Mouse (Mus musculus) myocyte (in vitro differentiated cells): ENCODE measurements around the gene Gm37240. TPM values are rescaled to one million over a fixed set of nuclear protein-coding genes. Genes with fewer than 3 reads are reported as not detected.
"Not testable (repeated sequence)": the region's sequence is repeated elsewhere in the genome, so short reads cannot be mapped to it uniquely, and the experiment has no call there.

Experiments used
- H3K27me3 ChIP-seq: one replicate; pipeline ENCODE4 v1.6.1; 2011; ENCODE audit not compliant: control insufficient read depth, insufficient read depth, insufficient read length
- H3K36me3 ChIP-seq: one replicate; pipeline ENCODE4 v1.6.1; 2011; ENCODE audit not compliant: control insufficient read depth, insufficient read depth
- H3K4me2 ChIP-seq: one replicate; pipeline ENCODE4 v1.6.1; 2011; ENCODE audit warnings: low read depth, control low read depth
- H3K4me3 ChIP-seq: one replicate; pipeline ENCODE4 v1.5.1; 2011; ENCODE audit warnings: mild to moderate bottlenecking, control low read depth, moderate library complexity
- H3K79me2 ChIP-seq: one replicate; pipeline ENCODE4 v1.6.1; 2011; ENCODE audit not compliant: control insufficient read depth, insufficient read depth
- H3ac ChIP-seq: one replicate; pipeline ENCODE4 v1.6.1; 2011; ENCODE audit not compliant: control insufficient read depth, insufficient read length
- CEBPB ChIP-seq: IDR thresholded peaks from 2 replicates; pipeline ENCODE4 v1.6.1; 2011; ENCODE audit warnings: mild to moderate bottlenecking, moderate library complexity; ENCODE audit not compliant: poor library complexity, insufficient read depth, severe bottlenecking
- E2F4 ChIP-seq: IDR thresholded peaks from one replicate; pipeline ENCODE4 v1.6.1; 2011; ENCODE audit warnings: mild to moderate bottlenecking, control low read depth, moderate library complexity; ENCODE audit not compliant: insufficient read depth
- MAX ChIP-seq: IDR thresholded peaks from one replicate; pipeline ENCODE4 v1.6.1; 2011; ENCODE audit warnings: low read depth, mild to moderate bottlenecking, control low read depth
- MYOD1 ChIP-seq, 3 experiments: IDR thresholded peaks; one replicate each; pipeline ENCODE4 v1.6.1; 2011; ENCODE audit warnings: control low read depth in 2 of 3, low read depth in 2 of 3, mild to moderate bottlenecking in 2 of 3, moderate library complexity in 1 of 3; ENCODE audit not compliant: insufficient read length in 2 of 3, control insufficient read depth in 1 of 3
- MYOG ChIP-seq, 3 experiments: IDR thresholded peaks; one replicate each; pipeline ENCODE4 v1.6.1; 2011; ENCODE audit warnings: control low read depth in 2 of 3, low read depth in 2 of 3, mild to moderate bottlenecking in 2 of 3; ENCODE audit not compliant: insufficient read length in 2 of 3, control insufficient read depth in 1 of 3, insufficient read depth in 1 of 3
- POLR2A ChIP-seq: IDR thresholded peaks from one replicate; pipeline ENCODE4 v1.6.1; 2011; ENCODE audit warnings: low read depth, mild to moderate bottlenecking, control low read depth, moderate library complexity; ENCODE audit not compliant: insufficient read length
- POLR2AphosphoS2 ChIP-seq: IDR thresholded peaks from one replicate; pipeline ENCODE4 v1.6.1; 2011; ENCODE audit warnings: low read depth, control low read depth; ENCODE audit not compliant: insufficient read length
- REST ChIP-seq: IDR thresholded peaks from one replicate; pipeline ENCODE4 v1.6.1; 2011; ENCODE audit warnings: mild to moderate bottlenecking, control low read depth, moderate library complexity; ENCODE audit not compliant: insufficient read depth, insufficient read length
- SRF ChIP-seq: IDR thresholded peaks from one replicate; pipeline ENCODE4 v1.6.1; 2011; ENCODE audit warnings: low read depth; ENCODE audit not compliant: control insufficient read depth, insufficient read length
- TCF12 ChIP-seq: IDR thresholded peaks from one replicate; pipeline ENCODE4 v1.6.1; 2011; ENCODE audit warnings: mild to moderate bottlenecking, control low read depth; ENCODE audit not compliant: poor library complexity, insufficient read depth, severe bottlenecking
- TCF3 ChIP-seq: IDR thresholded peaks from one replicate; pipeline ENCODE4 v1.6.1; 2011; ENCODE audit warnings: low read depth, control low read depth; ENCODE audit not compliant: insufficient read length
- USF1 ChIP-seq: IDR thresholded peaks from one replicate; pipeline ENCODE4 v1.6.1; 2011; ENCODE audit warnings: low read depth, mild to moderate bottlenecking, control low read depth, moderate library complexity
- polyA plus RNA-seq: library from polyadenylated mRNA; unstranded; fragments of >200 nt; fragmentation: generic; extraction: Trizol; gene quantifications from one replicate; pipeline ENCODE4 v1.2.1, GENCODE M21; 2012; ENCODE audit warnings: missing spikeins

Gm37240 gene
- polyA plus RNA-seq, 1 experiment, result 8.7 TPM

- TF ChIP-seq POLR2AphosphoS2, result no peak
- TF ChIP-seq MAX, result no peak
- no peak for TF ChIP-seq E2F4
- TF ChIP-seq TCF3, result no peak
- no peak for TF ChIP-seq MYOG (IDR thresholded peaks at IDR 0.05; ENCODE audit: control insufficient read depth in 1 of 3, insufficient read depth in 1 of 3, insufficient read length in 2 of 3, low read depth in 2 of 3)
- no peak for TF ChIP-seq POLR2A
- no peak for TF ChIP-seq CEBPB
- Histone ChIP-seq H3ac (no peak overlapping the region), H3K36me3 (no peaks in the 10 kb centered on the region), H3K27me3 (no peaks in the 10 kb centered on the region), H3K4me2 (no peak overlapping the region), H3K79me2 (no peaks in the 10 kb centered on the region), H3K4me3 (no peak overlapping the region)
Measured at GRCm38 (mm10) chr3:85922331-85922730, 35.0 kb upstream of the Gm37240 start.

- H3K36me3 ChIP-seq, H3K4me3 ChIP-seq, H3ac ChIP-seq, H3K79me2 ChIP-seq, H3K27me3 ChIP-seq, H3K4me2 ChIP-seq: not testable (repeated sequence)
Measured at GRCm38 (mm10) chr3:85920671-85921070, 33.4 kb upstream of the Gm37240 start.

GRCm38 (mm10) chr3:85917600-85917999 lies 30.3 kb upstream of the Gm37240 start:
- Histone ChIP-seq H3K27me3 (no peaks in the 10 kb centered on the region), H3K4me2 (no peak overlapping the region), H3K36me3 (no peaks in the 10 kb centered on the region), H3K79me2 (no peaks in the 10 kb centered on the region), H3K4me3 (no peak overlapping the region), H3ac (no peak overlapping the region)
- TF ChIP-seq TCF12 (no peak), E2F4 (no peak), SRF (no peak), POLR2A (no peak), MYOG (IDR thresholded peaks at IDR 0.05; ENCODE audit: control insufficient read depth in 1 of 3, insufficient read depth in 1 of 3, insufficient read length in 2 of 3, low read depth in 2 of 3) (no peak), MYOD1 (IDR thresholded peaks at IDR 0.05; ENCODE audit: control insufficient read depth in 1 of 3, insufficient read length in 2 of 3, low read depth in 2 of 3) (no peak), USF1 (no peak), MAX (no peak), TCF3 (no peak), CEBPB (no peak), POLR2AphosphoS2 (no peak), REST (no peak)

- TF ChIP-seq SRF, result no peak
- TF ChIP-seq TCF3, result no peak
- TF ChIP-seq POLR2AphosphoS2, result no peak
- no peak for TF ChIP-seq MAX
- no peak for TF ChIP-seq USF1
- no peak for TF ChIP-seq TCF12
- TF ChIP-seq MYOG (IDR thresholded peaks at IDR 0.05; ENCODE audit: control insufficient read depth in 1 of 3, insufficient read depth in 1 of 3, insufficient read length in 2 of 3, low read depth in 2 of 3), result no peak
- TF ChIP-seq REST, result no peak
- no peak for TF ChIP-seq POLR2A
- no peak for TF ChIP-seq E2F4
- no peak for TF ChIP-seq CEBPB
- no peak for TF ChIP-seq MYOD1 (IDR thresholded peaks at IDR 0.05; ENCODE audit: control insufficient read depth in 1 of 3, insufficient read length in 2 of 3, low read depth in 2 of 3)
- no peak overlapping the region for H3ac ChIP-seq
- H3K27me3 ChIP-seq, result no peaks in the 10 kb centered on the region
- no peak overlapping the region for H3K4me3 ChIP-seq
- H3K79me2 ChIP-seq, result no peaks in the 10 kb centered on the region
- no peaks in the 10 kb centered on the region for H3K36me3 ChIP-seq
- H3K4me2 ChIP-seq, result no peak overlapping the region
Measured at GRCm38 (mm10) chr3:85914806-85915205, 27.5 kb upstream of the Gm37240 start.

- Histone ChIP-seq H3K36me3 (no peaks in the 10 kb centered on the region), H3K4me2 (no peak overlapping the region), H3ac (no peak overlapping the region), H3K4me3 (no peak overlapping the region), H3K27me3 (no peaks in the 10 kb centered on the region), H3K79me2 (no peaks in the 10 kb centered on the region)
- TF ChIP-seq REST (no peak), MYOG (IDR thresholded peaks at IDR 0.05; ENCODE audit: control insufficient read depth in 1 of 3, insufficient read depth in 1 of 3, insufficient read length in 2 of 3, low read depth in 2 of 3) (no peak), MAX (no peak), CEBPB (no peak), POLR2AphosphoS2 (no peak), TCF12 (no peak), MYOD1 (IDR thresholded peaks at IDR 0.05; ENCODE audit: control insufficient read depth in 1 of 3, insufficient read length in 2 of 3, low read depth in 2 of 3) (no peak), SRF (no peak), E2F4 (no peak)
Measured at GRCm38 (mm10) chr3:85907136-85907535, 19.8 kb upstream of the Gm37240 start.

- no peaks in the 10 kb centered on the region for H3K36me3 ChIP-seq
- TF ChIP-seq CEBPB, result no peak
- no peak for TF ChIP-seq TCF12
- no peaks in the 10 kb centered on the region for H3K27me3 ChIP-seq
- no peak overlapping the region for H3K4me3 ChIP-seq
- no peaks in the 10 kb centered on the region for H3K79me2 ChIP-seq
- no peak overlapping the region for H3K4me2 ChIP-seq
- H3ac ChIP-seq, result no peak overlapping the region
Measured at GRCm38 (mm10) chr3:85904371-85904770, 17.1 kb upstream of the Gm37240 start.
